Mouse (Mus musculus): Measurements from ENCODE around the gene Kcnc4. TPM values are rescaled to one million over a fixed set of nuclear protein-coding genes. Genes with fewer than 3 reads are reported as not detected.

Gene Kcnc4
- total RNA-seq, 2 experiments from 2014 or later: 57.3 to 58.5 TPM

DNA sequence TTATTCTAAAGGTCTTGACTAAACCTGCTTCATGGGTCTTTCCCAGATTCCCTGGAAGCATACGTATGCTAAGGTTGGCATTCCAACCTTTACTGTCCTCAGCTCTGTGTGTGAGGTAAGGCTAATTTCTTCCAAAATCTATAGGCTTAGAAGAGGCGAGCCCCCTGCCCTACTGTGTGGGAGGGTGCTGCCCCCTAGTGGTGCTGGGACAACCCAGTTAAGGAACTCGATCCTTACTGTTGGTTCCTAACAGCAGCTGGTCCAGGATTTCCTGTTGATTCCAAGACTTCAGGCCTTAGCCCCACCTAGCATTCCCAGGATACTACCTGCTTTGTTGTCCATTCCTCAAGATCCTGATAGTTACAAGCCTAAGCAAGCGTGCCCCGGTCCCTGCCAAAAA, 2.8 kb upstream of the Kcnc4 start:
- peak; percentile 77 to 88 for DNase-seq (ENCODE audit: extremely low spot score in 1 of 2, low spot score in 2 of 2)
- intact Hi-C loops (cut with DNase I): loop anchor here (5.0 to 10.0 kb wide), 3 partner anchors 185 to 367 kb away; partner anchors contain the start of genes A630076J17Rik and Lamtor5

DNA sequence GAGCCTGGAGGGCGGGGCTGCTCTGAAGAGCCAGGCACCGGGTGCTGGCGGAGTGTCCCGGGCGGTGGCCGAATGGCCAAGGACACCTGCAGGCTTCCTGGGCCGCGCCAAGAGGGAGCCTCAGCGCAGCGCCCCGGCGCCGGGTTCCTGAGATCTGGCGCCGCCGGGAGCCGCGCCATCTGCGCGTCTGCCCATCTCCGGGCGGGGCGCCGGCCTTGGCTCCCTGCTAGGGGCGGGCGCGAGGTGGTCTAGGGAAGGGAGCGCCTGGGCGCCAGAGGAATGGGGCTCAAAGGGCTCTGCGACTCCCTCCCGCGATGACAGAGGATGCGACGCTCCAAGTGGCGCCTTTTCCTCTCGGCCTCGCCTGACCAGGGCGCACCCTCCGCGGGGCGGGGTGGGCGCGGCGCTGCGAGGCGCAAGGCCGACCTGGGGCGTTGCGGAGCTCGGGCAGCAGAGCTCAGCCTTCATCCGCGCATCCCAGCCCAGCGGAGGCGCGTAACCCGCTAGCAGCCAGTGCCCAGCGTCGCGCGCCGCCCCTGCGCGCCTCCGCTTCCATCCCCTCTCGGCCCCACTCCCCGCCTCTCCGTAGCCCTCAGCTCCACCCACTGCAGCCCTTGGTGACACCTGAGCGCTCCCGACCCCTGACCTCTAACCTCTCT, 550 bp upstream of the Kcnc4 start:
- peak in 1 of 2 experiments; percentile 61 for DNase-seq (ENCODE audit: extremely low spot score in 1 of 2, low spot score in 2 of 2)
- intact Hi-C loops (cut with DNase I): loop anchor here (2.0 to 10.0 kb wide), 5 partner anchors 83 to 365 kb away; partner anchors contain the start of genes A630076J17Rik and Lamtor5

DNA sequence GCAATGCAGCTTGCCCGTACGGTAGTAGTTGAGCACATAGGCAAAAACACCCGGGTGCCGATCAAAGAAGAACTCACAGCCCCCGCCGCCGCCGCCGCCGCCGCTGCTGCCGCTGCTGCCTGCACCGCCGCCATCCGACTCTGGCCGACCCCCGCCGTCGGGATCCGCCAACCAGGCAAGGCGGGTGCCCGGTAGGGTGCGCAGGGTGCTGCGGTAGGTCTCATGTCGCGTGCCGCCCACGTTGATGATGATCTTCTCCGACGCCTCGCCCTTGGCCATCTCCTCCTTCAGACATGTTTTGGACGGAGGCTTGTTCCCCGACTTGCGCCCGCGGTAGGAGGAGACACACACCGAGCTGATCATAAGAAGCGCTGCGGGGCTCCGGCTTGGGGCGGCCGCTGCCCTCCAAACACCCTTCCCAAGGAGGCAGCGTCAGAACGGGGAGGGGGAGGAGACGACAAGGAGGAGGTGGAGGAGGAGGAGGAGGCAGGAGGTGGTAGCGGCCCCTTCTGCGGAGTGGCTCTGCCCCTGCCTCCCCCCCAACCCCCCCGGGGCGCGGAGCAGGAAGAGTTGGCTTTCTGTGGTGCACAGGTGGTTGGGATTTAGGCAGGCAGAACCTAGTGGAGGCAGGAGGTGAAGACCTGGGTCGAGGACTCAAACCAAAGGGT, 690 bp downstream of the Kcnc4 start:
- intact Hi-C loops (cut with DNase I): loop anchor here (5.0 kb wide), 1 partner anchor 81 kb away; no protein-coding TSS in a partner anchor
- DNase-seq (ENCODE audit: extremely low spot score in 1 of 2, low spot score in 2 of 2): peak in 1 of 2 experiments; percentile 77

DNA sequence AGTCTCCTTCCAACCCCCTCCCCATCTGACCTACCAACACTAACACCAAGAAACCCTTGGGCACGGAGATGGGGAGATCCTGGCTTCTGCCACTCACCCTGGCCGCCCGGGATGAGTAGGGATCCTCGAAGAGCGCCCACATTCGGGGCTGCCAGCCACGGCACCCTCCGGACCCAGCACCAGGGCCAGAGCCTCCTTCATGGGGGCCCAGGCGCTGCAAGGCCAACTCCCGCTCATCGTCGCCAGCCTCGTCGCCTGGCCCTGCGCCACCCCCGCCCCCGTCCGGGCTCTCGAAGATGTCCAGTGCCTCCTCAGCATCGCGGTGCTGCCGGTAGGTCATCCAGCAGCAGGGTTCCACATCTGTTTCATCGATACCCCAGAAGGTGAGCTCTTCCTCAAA, 1.2 kb downstream of the Kcnc4 start:
- intact Hi-C loops (cut with DNase I): loop anchor here (5.0 kb wide), 1 partner anchor 81 kb away; no protein-coding TSS in a partner anchor
- peak in 1 of 2 experiments; percentile 65 for DNase-seq (ENCODE audit: extremely low spot score in 1 of 2, low spot score in 2 of 2)

DNA sequence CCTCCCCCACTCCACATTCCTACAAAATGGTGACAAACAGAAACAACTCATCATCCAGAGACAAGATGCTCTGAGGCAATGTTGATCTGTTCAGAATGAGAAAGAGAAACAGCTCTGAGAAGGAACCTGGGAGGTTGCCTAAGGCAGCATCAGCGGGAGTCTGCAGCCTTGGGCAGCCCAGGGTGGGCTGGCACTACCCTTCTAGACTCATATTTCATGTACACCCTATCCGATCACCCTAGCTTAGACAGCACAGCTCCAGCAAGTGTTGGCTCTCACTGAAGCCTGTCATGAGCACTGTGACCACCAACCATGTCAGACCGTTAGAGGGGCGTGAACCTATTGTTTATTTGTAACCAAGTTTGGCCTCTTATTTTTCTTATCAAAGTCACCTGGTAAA, 5.1 kb downstream of the Kcnc4 start:
- intact Hi-C loops (cut with DNase I): no loop called here
- no peak for DNase-seq (ENCODE audit: extremely low spot score in 1 of 2, low spot score in 2 of 2)

DNA sequence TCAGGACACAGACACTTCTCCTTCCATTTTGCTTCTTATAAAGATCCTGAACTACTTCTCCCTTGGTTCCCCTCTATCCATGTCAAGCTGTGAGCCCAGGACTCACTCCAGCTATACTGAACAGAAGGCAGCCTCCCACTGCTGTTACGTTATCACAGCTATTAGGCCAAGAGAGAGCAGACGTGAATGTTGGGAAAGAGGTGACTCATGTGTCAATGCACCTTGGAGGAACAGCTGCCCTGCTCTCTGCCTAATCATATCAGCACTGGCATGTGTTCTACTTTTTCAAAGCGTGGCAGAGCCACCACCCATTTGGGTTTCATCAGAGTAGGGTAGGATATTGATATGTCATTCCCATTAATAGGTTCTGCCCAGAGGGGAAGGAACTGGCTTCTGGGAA, 12.5 kb downstream of the Kcnc4 start:
- DNase-seq (ENCODE audit: extremely low spot score in 1 of 2, low spot score in 2 of 2): no peak
- intact Hi-C loops (cut with DNase I): no loop called here

- intact Hi-C loops (cut with DNase I): no loop called here
- DNase-seq (ENCODE audit: extremely low spot score in 1 of 2, low spot score in 2 of 2): no peak
Measured at GRCm38 (mm10) chr3:107443866-107444265, 15.5 kb downstream of the Kcnc4 start.

DNA sequence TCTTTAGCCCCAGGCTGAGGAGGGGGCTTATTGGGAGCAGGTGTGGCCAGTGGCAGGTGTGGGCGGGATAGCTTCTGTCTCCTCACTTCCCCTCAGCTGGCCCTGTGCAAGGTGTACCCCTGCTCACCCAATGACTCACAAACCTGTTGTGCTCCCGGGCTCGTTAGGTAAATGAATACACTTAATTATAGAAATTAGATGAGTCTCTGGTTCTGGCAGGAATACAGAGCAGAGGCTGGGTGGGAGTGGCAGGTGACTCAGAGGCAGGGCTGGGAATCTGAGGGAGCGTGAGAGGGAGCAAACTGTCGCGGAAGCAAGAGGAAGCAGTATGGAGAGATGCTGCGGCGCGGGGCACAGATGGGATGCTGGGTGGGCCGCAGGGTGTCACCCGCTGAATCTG, 17.2 kb downstream of the Kcnc4 start:
- intact Hi-C loops (cut with DNase I): no loop called here
- peak in 1 of 2 experiments; percentile 63 for DNase-seq (ENCODE audit: extremely low spot score in 1 of 2, low spot score in 2 of 2)

DNA sequence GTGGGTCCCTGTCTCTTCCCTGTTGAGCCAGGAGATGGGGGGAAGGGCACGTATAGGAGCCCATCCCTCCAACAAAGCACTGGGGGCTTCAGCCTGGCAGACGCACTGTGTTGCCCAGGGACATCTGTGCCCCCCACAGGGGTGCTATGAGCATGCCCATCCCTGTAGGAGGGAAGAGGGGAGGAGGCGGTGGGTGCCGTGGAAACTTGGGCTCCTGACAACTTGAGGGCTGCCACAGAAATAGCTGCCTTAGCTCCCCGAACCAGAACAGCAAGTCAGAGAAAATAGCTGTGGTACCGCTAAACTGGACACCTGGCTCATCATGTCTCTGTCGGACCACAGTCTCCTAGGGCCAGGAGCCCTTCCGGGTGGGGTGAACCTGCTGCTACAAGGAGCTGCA, 18.0 kb downstream of the Kcnc4 start:
- DNase-seq (ENCODE audit: extremely low spot score in 1 of 2, low spot score in 2 of 2): peak in 1 of 2 experiments; percentile 43
- intact Hi-C loops (cut with DNase I): no loop called here

DNA sequence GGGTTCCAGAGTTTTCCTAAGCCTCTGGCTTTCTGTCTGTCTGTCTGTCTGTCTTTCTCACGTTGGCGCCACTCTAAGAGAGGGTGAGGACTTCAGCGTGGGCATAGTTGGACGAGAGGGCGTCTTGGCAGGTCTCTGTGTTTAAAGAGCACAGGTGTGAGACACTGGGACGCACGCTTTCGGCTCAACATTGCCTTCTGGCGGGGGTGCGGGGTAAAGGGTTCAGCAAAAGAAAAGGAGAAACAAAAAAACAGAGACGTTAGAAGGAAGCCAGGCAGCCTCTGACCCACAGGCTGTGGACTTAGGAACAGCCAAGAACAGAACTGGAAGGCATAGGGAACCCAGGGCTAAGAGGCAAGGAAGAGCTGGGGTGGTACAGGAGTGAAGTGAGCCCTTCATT, 20.1 kb downstream of the Kcnc4 start:
- DNase-seq (ENCODE audit: extremely low spot score in 1 of 2, low spot score in 2 of 2): no peak
- intact Hi-C loops (cut with DNase I): no loop called here

- intact Hi-C loops (cut with DNase I): no loop called here
- DNase-seq (ENCODE audit: extremely low spot score in 1 of 2, low spot score in 2 of 2): no peak
Measured at GRCm38 (mm10) chr3:107437666-107438065, 21.7 kb downstream of the Kcnc4 start.

DNA sequence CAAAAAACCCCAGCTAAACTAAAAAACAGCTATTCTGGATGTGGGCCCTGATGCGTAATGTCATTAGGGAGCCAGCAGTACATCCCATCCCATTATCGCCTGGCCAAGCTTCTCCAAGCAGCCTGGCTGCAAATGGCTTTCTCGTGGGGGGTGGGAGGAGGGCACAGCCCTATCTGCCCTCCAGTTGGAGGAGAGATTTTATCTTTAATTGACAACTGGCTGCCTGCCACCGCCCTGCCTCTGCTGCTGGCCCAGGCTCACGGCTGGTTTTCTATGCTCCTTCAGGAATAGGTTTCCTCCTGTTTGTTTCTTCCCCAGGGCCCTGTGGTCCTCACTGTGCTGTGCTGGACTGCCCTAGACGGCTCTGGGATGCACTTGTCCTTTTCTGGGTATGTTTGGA, 22.9 kb downstream of the Kcnc4 start:
- DNase-seq (ENCODE audit: extremely low spot score in 1 of 2, low spot score in 2 of 2): peak in 1 of 2 experiments; percentile 43

DNA sequence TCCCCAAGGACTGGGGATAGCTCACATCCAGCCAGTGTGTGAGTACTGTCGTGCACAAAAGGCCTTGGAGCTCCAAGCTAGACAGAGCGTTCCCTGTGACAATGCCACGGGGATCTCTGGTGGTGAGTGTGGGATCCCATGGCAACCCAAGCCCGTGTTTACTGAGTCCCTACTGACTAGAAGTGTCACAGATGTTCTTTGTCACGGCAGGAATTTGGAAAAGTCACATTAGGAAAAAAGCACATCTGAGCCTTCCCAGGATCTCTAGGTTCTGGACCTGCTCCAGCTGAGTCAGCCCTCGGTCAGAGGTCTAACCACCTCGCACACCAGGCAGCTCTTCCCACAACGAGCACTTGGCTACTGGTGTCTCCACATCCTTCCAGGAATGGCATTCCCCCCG, 25.7 kb downstream of the Kcnc4 start:
- intact Hi-C loops (cut with DNase I): loop anchor here (5.0 kb wide), 1 partner anchor 46 kb away; no protein-coding TSS in a partner anchor
- DNase-seq (ENCODE audit: extremely low spot score in 1 of 2, low spot score in 2 of 2): peak in 1 of 2 experiments; percentile 39

More for the DNA sequence above, 22.9 kb downstream of the Kcnc4 start:
- intact Hi-C loops (cut with DNase I): no loop called here

DNA sequence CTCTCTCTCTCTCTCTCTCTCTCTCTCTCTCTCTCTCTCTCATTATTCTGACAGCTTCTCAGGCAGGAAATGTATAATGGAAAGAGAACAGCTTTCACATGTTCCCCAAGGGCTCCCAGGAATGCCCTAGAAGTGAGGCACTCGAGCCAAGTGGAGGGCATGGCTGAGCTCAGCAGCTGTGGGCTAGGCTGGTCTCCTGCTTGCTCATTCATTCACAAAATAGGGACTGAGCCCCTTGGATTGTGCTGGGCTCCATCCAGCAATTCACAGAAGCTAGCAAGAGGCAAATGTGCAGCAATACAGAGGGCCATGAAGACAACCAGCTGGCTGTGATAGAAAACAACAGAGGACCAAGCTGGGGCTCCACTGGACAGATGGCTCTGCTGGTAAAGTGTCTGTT, 28.1 kb downstream of the Kcnc4 start:
- intact Hi-C loops (cut with DNase I): loop anchor here (5.0 kb wide), 1 partner anchor 44 kb away; no protein-coding TSS in a partner anchor
- no peak for DNase-seq (ENCODE audit: extremely low spot score in 1 of 2, low spot score in 2 of 2)

GRCm38 (mm10) chr3:107424258-107425041, 34.9 kb downstream of the Kcnc4 start:
- peak; percentile 51 to 76 for DNase-seq (ENCODE audit: extremely low spot score in 1 of 2, low spot score in 2 of 2)
- intact Hi-C loops (cut with DNase I): no loop called here

GRCm38 (mm10) chr3:107420156-107420555, 39.2 kb downstream of the Kcnc4 start:
- no peak for DNase-seq (ENCODE audit: extremely low spot score in 1 of 2, low spot score in 2 of 2)

DNA sequence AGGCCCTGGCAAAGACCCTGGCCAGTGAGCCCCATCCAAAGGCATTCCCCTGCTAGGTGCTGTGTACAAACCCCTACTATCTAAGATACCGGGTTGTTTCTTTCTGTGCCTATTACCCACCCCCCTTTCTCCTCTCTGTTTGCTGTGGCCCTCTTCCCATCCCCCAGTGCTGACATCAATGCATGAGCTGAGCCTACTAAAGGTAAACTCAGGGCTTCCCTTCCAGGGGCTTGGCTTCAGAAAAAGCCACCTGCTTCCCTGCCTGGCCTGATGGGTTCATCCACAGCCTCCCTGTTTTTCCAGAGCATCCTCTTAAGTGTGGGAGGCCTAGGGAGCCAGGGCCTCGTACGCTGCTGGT, 42.1 kb downstream of the Kcnc4 start:
- intact Hi-C loops (cut with DNase I): no loop called here
- DNase-seq (ENCODE audit: extremely low spot score in 1 of 2, low spot score in 2 of 2): no peak

More at GRCm38 (mm10) chr3:107420156-107420555, 39.2 kb downstream of the Kcnc4 start:
- intact Hi-C loops (cut with DNase I): no loop called here

- intact Hi-C loops (cut with DNase I): no loop called here
- no peak for DNase-seq (ENCODE audit: extremely low spot score in 1 of 2, low spot score in 2 of 2)
Measured at GRCm38 (mm10) chr3:107416541-107417286, 42.6 kb downstream of the Kcnc4 start.

DNA sequence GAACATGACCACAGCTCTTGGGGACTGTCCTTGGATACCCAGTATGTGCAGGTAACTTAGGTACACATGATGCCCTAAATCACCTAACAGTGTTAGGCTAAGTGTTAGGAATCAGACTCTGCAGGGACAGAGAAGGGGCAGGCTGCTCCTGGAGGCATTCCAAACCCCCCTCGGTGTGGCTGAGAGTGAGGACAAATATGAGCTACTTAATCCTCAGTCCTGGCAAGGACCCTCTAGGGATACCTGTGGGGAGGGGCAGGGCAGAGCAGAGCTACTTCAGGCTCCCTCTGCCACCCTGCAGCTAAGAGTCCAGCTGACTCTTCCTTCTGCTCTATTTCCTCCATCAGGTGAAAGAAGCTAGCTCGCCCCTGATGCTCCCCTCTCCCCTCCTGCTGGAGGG, 46.3 kb downstream of the Kcnc4 start:
- no peak for DNase-seq (ENCODE audit: extremely low spot score in 1 of 2, low spot score in 2 of 2)
- intact Hi-C loops (cut with DNase I): no loop called here
